Mouse (Mus musculus) myocyte (in vitro differentiated cells): ENCODE measurements around the gene Tiam1. TPM values are rescaled to one million over a fixed set of nuclear protein-coding genes. Genes with fewer than 3 reads are reported as not detected.

Experiments
- H3K27me3 ChIP-seq: one replicate; pipeline ENCODE4 v1.6.1; 2011; ENCODE audit not compliant: control insufficient read depth, insufficient read depth, insufficient read length
- H3K36me3 ChIP-seq: one replicate; pipeline ENCODE4 v1.6.1; 2011; ENCODE audit not compliant: control insufficient read depth, insufficient read depth
- H3K4me2 ChIP-seq: one replicate; pipeline ENCODE4 v1.6.1; 2011; ENCODE audit warnings: low read depth, control low read depth
- H3K4me3 ChIP-seq: one replicate; pipeline ENCODE4 v1.5.1; 2011; ENCODE audit warnings: mild to moderate bottlenecking, control low read depth, moderate library complexity
- H3K79me2 ChIP-seq: one replicate; pipeline ENCODE4 v1.6.1; 2011; ENCODE audit not compliant: control insufficient read depth, insufficient read depth
- H3ac ChIP-seq: one replicate; pipeline ENCODE4 v1.6.1; 2011; ENCODE audit not compliant: control insufficient read depth, insufficient read length
- CEBPB ChIP-seq: IDR thresholded peaks from 2 replicates; pipeline ENCODE4 v1.6.1; 2011; ENCODE audit warnings: mild to moderate bottlenecking, moderate library complexity; ENCODE audit not compliant: poor library complexity, insufficient read depth, severe bottlenecking
- E2F4 ChIP-seq: IDR thresholded peaks from one replicate; pipeline ENCODE4 v1.6.1; 2011; ENCODE audit warnings: mild to moderate bottlenecking, control low read depth, moderate library complexity; ENCODE audit not compliant: insufficient read depth
- MAX ChIP-seq: IDR thresholded peaks from one replicate; pipeline ENCODE4 v1.6.1; 2011; ENCODE audit warnings: low read depth, mild to moderate bottlenecking, control low read depth
- MYOD1 ChIP-seq, 3 experiments: IDR thresholded peaks; one replicate each; pipeline ENCODE4 v1.6.1; 2011; ENCODE audit warnings: control low read depth in 2 of 3, low read depth in 2 of 3, mild to moderate bottlenecking in 2 of 3, moderate library complexity in 1 of 3; ENCODE audit not compliant: insufficient read length in 2 of 3, control insufficient read depth in 1 of 3
- MYOG ChIP-seq, 3 experiments: IDR thresholded peaks; one replicate each; pipeline ENCODE4 v1.6.1; 2011; ENCODE audit warnings: control low read depth in 2 of 3, low read depth in 2 of 3, mild to moderate bottlenecking in 2 of 3; ENCODE audit not compliant: insufficient read length in 2 of 3, control insufficient read depth in 1 of 3, insufficient read depth in 1 of 3
- POLR2A ChIP-seq: IDR thresholded peaks from one replicate; pipeline ENCODE4 v1.6.1; 2011; ENCODE audit warnings: low read depth, mild to moderate bottlenecking, control low read depth, moderate library complexity; ENCODE audit not compliant: insufficient read length
- POLR2AphosphoS2 ChIP-seq: IDR thresholded peaks from one replicate; pipeline ENCODE4 v1.6.1; 2011; ENCODE audit warnings: low read depth, control low read depth; ENCODE audit not compliant: insufficient read length
- REST ChIP-seq: IDR thresholded peaks from one replicate; pipeline ENCODE4 v1.6.1; 2011; ENCODE audit warnings: mild to moderate bottlenecking, control low read depth, moderate library complexity; ENCODE audit not compliant: insufficient read depth, insufficient read length
- SRF ChIP-seq: IDR thresholded peaks from one replicate; pipeline ENCODE4 v1.6.1; 2011; ENCODE audit warnings: low read depth; ENCODE audit not compliant: control insufficient read depth, insufficient read length
- TCF12 ChIP-seq: IDR thresholded peaks from one replicate; pipeline ENCODE4 v1.6.1; 2011; ENCODE audit warnings: mild to moderate bottlenecking, control low read depth; ENCODE audit not compliant: poor library complexity, insufficient read depth, severe bottlenecking
- TCF3 ChIP-seq: IDR thresholded peaks from one replicate; pipeline ENCODE4 v1.6.1; 2011; ENCODE audit warnings: low read depth, control low read depth; ENCODE audit not compliant: insufficient read length
- USF1 ChIP-seq: IDR thresholded peaks from one replicate; pipeline ENCODE4 v1.6.1; 2011; ENCODE audit warnings: low read depth, mild to moderate bottlenecking, control low read depth, moderate library complexity
- polyA plus RNA-seq: library from polyadenylated mRNA; unstranded; fragments of >200 nt; fragmentation: generic; extraction: Trizol; gene quantifications from one replicate; pipeline ENCODE4 v1.2.1, GENCODE M21; 2012; ENCODE audit warnings: missing spikeins

The Tiam1 gene
- polyA plus RNA-seq, 1 experiment = 2.2 TPM

- H3K4me2 ChIP-seq = no peak overlapping the region
- no peaks in the 10 kb centered on the region for H3K36me3 ChIP-seq
- no peaks in the 10 kb centered on the region for H3K27me3 ChIP-seq
- TF ChIP-seq POLR2AphosphoS2 (no peak), POLR2A (no peak), REST (no peak), TCF3 (no peak), MYOG (IDR thresholded peaks at IDR 0.05; ENCODE audit: control insufficient read depth in 1 of 3, insufficient read depth in 1 of 3, insufficient read length in 2 of 3, low read depth in 2 of 3) (no peak), USF1 (no peak), E2F4 (no peak), MYOD1 (IDR thresholded peaks at IDR 0.05; ENCODE audit: control insufficient read depth in 1 of 3, insufficient read length in 2 of 3, low read depth in 2 of 3) (no peak), MAX (no peak), SRF (no peak), CEBPB (no peak), TCF12 (no peak)
- H3K79me2 ChIP-seq = no peaks in the 10 kb centered on the region
- H3K4me3 ChIP-seq = no peak overlapping the region
- no peak overlapping the region for H3ac ChIP-seq
Measured at GRCm38 (mm10) chr16:89936571-89936970, 207.0 kb downstream of the Tiam1 start.

- Histone ChIP-seq H3ac (no peak overlapping the region), H3K79me2 (no peaks in the 10 kb centered on the region), H3K4me2 (no peak overlapping the region), H3K27me3 (no peaks in the 10 kb centered on the region), H3K36me3 (no peaks in the 10 kb centered on the region), H3K4me3 (no peak overlapping the region)
- TF ChIP-seq MYOG (IDR thresholded peaks at IDR 0.05; ENCODE audit: control insufficient read depth in 1 of 3, insufficient read depth in 1 of 3, insufficient read length in 2 of 3, low read depth in 2 of 3) (no peak), E2F4 (no peak), POLR2A (no peak), USF1 (no peak), TCF3 (no peak)
Measured at GRCm38 (mm10) chr16:89935398-89935797, 208.2 kb downstream of the Tiam1 start.

GRCm38 (mm10) chr16:89934616-89935015 lies 209.0 kb downstream of the Tiam1 start:
- TF ChIP-seq TCF3 = no peak
- no peak for TF ChIP-seq CEBPB
- no peak for TF ChIP-seq MAX
- no peak for TF ChIP-seq MYOG (IDR thresholded peaks at IDR 0.05; ENCODE audit: control insufficient read depth in 1 of 3, insufficient read depth in 1 of 3, insufficient read length in 2 of 3, low read depth in 2 of 3)
- no peak for TF ChIP-seq REST
- no peak for TF ChIP-seq SRF
- no peak for TF ChIP-seq TCF12
- TF ChIP-seq POLR2A = no peak
- TF ChIP-seq POLR2AphosphoS2 = no peak
- TF ChIP-seq MYOD1 (IDR thresholded peaks at IDR 0.05; ENCODE audit: control insufficient read depth in 1 of 3, insufficient read length in 2 of 3, low read depth in 2 of 3) = no peak
- TF ChIP-seq USF1 = no peak
- no peak for TF ChIP-seq E2F4
- Histone ChIP-seq H3ac (no peak overlapping the region), H3K27me3 (no peaks in the 10 kb centered on the region), H3K79me2 (no peaks in the 10 kb centered on the region), H3K4me3 (no peak overlapping the region), H3K36me3 (no peaks in the 10 kb centered on the region), H3K4me2 (no peak overlapping the region)

GRCm38 (mm10) chr16:89933976-89934375 lies 209.6 kb downstream of the Tiam1 start:
- H3K27me3 ChIP-seq = no peaks in the 10 kb centered on the region
- no peak overlapping the region for H3ac ChIP-seq
- H3K4me3 ChIP-seq = no peak overlapping the region
- H3K36me3 ChIP-seq = no peaks in the 10 kb centered on the region
- H3K79me2 ChIP-seq = no peaks in the 10 kb centered on the region
- TF ChIP-seq MYOG (IDR thresholded peaks at IDR 0.05; ENCODE audit: control insufficient read depth in 1 of 3, insufficient read depth in 1 of 3, insufficient read length in 2 of 3, low read depth in 2 of 3) = no peak
- TF ChIP-seq TCF12 = no peak
- TF ChIP-seq MAX = no peak
- no peak for TF ChIP-seq USF1
- no peak for TF ChIP-seq MYOD1 (IDR thresholded peaks at IDR 0.05; ENCODE audit: control insufficient read depth in 1 of 3, insufficient read length in 2 of 3, low read depth in 2 of 3)
- TF ChIP-seq POLR2AphosphoS2 = no peak
- no peak for TF ChIP-seq POLR2A
- no peak for TF ChIP-seq REST
- TF ChIP-seq TCF3 = no peak
- TF ChIP-seq E2F4 = no peak
- no peak for TF ChIP-seq CEBPB
- H3K4me2 ChIP-seq = no peak overlapping the region

- H3K36me3 ChIP-seq = no peaks in the 10 kb centered on the region
- no peak for TF ChIP-seq REST
- TF ChIP-seq SRF = no peak
- no peak for TF ChIP-seq POLR2AphosphoS2
- no peak for TF ChIP-seq USF1
- TF ChIP-seq POLR2A = no peak
- no peak for TF ChIP-seq MAX
- TF ChIP-seq E2F4 = no peak
- TF ChIP-seq MYOD1 (IDR thresholded peaks at IDR 0.05; ENCODE audit: control insufficient read depth in 1 of 3, insufficient read length in 2 of 3, low read depth in 2 of 3) = no peak
- no peak for TF ChIP-seq CEBPB
- TF ChIP-seq TCF3 = no peak
- no peak for TF ChIP-seq TCF12
- no peak for TF ChIP-seq MYOG (IDR thresholded peaks at IDR 0.05; ENCODE audit: control insufficient read depth in 1 of 3, insufficient read depth in 1 of 3, insufficient read length in 2 of 3, low read depth in 2 of 3)
- no peak overlapping the region for H3K4me3 ChIP-seq
- no peaks in the 10 kb centered on the region for H3K27me3 ChIP-seq
- H3K79me2 ChIP-seq = no peaks in the 10 kb centered on the region
- no peak overlapping the region for H3K4me2 ChIP-seq
- no peak overlapping the region for H3ac ChIP-seq
Measured at GRCm38 (mm10) chr16:89928611-89929010, 215.0 kb downstream of the Tiam1 start.
